Mouse (Mus musculus): ENCODE results near the gene Fam19a1. TPM values are rescaled to one million over a fixed set of nuclear protein-coding genes. Genes with fewer than 3 reads are reported as not detected.

The Fam19a1 gene
- total RNA-seq, 1 experiment from 2014 or later, result not detected

DNA sequence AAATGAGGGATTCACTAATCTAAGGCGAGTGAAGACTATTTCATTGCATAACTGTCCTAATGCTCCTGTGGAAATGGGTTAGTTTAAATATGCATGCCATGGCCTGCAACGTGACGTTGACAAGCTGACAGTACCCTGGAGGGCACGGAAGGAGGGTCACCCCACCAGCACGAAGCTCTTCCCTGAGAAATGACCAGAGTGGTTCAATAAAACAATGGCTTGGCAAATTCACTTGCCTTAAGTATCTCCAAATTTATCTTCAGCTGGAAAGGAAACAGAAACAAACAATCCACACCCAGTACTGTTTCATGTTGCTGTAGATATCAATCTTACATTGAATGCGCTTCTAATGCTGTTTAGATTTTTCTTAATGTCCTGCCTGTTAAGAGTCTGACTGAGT, 316.4 kb downstream of the Fam19a1 start:
- no peak for ATAC-seq (replicated peaks; ENCODE audit: low read depth, poor library complexity, severe bottlenecking)

DNA sequence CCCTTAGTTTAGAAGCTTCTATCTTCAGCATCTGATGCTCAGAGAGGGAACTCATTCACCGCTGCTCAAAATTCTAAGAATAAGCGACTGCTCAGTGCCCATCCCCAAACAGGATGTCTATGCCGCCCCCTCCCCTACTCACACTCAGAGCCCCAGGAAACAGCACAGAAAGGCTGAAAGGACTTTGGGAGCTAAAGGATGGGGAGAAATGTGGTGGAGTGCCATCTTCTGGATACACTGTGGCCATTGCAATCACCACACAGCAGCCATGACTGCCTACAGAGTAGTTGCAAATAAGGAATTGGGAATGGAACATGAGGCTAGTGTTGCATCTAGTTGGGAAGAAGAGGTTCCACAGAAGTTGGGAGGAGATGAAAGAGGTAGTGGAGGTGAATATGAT, 319.4 kb downstream of the Fam19a1 start:
- ATAC-seq (replicated peaks; ENCODE audit: low read depth, poor library complexity, severe bottlenecking), result no peak

DNA sequence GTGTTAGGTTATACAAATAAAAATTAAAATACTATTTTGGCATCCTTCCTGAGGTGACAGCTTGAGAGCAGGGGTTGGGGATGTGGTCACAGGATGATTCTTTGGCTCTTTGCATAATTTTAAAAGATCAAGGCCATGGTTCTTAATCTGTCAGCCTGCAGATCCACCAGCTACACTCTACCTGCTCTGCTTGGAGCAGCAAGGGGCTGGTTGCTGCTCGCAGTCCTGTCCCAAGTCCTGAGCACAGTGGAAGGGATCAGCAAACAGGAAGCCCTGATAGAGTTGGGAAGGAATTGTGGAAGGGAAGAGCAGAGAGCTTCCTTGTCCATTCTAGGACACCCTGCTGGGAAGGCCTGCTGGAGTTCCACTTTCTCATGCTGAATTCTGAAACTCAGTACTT, 320.9 kb downstream of the Fam19a1 start:
- no peak for ATAC-seq (replicated peaks; ENCODE audit: low read depth, poor library complexity, severe bottlenecking)

DNA sequence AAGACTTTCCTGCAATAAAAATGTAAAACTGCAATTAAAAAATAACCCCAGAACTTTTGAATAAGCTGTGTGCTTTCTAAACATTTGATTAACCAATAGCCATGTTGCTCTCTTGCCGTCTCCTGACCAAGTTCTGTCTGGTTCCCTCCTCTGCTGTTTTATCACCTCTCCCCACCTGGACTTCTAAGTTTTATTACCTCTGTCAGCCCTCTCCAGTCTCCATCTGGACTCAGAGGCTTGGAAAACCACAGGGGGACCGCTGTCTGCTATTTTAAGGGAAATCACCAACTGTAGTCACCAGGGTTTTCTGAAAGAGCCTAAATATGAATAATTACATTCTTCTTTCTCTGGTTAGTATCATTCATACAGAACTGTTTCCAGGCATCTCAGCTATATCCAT, 322.6 kb downstream of the Fam19a1 start:
- no peak for ATAC-seq (replicated peaks; ENCODE audit: low read depth, poor library complexity, severe bottlenecking)

DNA sequence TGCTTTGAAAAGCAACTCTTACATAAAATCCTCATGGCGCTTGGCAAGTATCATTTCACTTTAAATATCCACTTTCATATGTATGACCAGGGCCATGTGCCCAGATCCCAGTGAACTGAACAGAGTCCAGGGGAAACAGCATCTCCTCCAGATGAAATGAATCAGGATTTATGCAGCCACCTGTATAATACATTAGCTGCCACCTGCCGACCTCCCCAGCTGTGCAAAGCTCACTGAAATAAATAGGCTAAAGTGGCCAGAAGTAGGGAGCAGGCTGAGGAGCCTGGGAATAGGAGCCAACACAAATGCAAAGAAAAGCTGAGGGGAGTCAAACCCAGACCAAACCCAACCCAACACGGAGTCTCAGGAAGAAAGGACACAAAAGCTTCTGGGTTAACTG, 324.9 kb downstream of the Fam19a1 start:
- no peak for ATAC-seq (replicated peaks; ENCODE audit: low read depth, poor library complexity, severe bottlenecking)

DNA sequence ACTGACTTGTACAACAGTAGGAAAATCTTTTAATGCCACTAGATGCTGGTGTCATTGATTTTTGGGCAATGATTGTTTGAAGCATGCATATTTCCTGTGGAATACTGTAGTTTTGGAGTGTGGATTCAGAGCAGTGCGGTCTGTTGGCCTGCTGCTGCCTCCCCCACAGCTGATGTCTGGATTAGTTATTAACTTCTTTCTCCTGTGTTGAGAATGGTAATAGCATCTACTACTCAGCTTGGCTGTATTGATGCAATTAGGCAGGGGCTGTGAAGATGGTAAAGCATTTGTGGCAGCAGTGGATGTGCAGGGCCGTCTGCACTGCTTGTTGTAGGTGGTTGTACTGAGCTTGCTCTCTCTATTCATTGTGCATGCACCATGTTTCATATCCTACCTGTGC, 326.5 kb downstream of the Fam19a1 start:
- no peak for ATAC-seq (replicated peaks; ENCODE audit: low read depth, poor library complexity, severe bottlenecking)

DNA sequence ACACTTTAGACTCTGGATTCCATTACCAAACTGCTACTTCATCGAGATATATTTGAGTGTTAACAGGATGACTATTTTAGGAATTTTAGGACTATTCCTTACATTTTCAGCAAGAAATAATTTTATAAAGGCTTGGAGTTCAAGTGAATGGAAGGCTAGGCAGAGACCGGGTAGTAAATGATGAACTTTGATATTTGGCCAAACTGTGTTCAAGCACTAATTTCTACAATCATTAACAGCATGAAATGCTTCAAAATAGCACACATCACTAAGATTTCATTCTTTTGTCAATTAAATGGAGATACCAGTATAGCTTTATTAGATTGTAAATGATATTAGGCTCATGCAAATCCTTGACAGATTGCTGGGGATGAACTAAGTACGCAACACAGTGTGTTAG, 329.0 kb downstream of the Fam19a1 start:
- ATAC-seq (replicated peaks; ENCODE audit: low read depth, poor library complexity, severe bottlenecking), result no peak

DNA sequence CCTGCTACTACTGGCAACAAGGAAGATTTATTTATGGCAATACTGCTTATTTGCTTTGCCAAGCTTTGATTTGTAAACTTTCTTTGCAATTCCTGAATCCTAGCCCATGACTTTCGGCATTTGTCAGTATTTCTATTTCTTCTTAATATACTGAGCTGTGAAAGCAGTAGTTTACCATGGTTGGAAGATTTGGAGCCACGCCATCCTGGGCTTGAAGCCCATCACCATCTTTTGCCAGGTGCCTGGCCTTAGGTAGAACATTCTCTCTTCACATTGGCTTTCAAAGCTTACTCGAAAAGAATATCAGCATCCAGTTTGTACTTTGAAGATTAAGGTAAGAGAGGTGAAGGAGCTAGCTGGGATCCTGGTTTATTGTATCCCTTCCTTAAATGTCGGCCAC, 334.5 kb downstream of the Fam19a1 start:
- ATAC-seq (replicated peaks; ENCODE audit: low read depth, poor library complexity, severe bottlenecking), result no peak

DNA sequence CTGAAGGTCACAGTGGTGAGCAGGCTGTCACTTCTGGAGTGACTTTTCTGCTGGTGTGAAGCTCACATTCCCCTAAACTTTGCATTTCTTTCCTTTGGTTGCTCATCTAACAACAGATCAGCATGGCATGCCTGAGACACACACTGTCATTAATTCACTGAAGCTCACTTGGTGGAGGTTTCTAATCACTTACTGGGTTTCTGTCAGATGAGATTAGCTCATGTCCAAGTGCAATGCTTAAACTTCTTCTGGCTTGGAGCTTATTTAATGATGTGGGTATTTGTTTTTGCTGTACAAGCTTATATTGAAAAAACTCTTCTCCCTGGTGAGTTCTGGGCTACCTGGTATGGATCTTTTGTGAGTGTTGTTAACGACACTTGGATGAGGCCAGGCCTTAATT, 343.3 kb downstream of the Fam19a1 start:
- no peak for ATAC-seq (replicated peaks; ENCODE audit: low read depth, poor library complexity, severe bottlenecking)

DNA sequence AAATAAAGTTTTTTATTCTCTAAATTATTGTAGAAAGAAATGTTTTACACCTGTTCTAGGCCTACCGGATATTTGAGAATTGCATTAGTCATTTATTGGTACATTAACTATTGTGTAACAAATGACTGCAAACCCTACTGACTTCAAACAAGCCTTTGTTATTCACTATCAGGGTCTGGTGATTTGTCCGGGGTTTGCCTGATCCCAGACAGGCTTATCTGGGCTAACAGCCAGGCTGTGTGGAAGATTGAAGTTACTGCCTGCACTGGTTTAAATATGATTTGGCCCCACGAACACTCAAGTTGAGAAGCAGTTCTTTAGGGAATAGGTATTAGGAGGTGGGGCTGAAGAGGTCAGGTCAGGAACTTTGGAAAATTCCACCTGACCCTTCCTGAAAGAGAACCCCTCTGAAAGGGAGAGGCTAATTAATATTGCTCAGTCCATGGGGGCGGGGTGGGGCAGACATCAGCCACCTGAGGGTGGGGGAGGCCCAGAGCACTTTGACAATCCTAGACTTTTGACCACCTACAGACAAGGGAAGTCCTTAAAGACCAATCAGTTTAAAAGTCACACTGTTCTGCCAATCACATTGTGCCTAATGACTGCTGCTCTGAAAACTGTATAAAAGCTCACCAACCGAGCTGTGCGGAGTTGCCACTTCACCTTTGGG, 344.8 kb downstream of the Fam19a1 start:
- ATAC-seq (replicated peaks; ENCODE audit: low read depth, poor library complexity, severe bottlenecking), result no peak

DNA sequence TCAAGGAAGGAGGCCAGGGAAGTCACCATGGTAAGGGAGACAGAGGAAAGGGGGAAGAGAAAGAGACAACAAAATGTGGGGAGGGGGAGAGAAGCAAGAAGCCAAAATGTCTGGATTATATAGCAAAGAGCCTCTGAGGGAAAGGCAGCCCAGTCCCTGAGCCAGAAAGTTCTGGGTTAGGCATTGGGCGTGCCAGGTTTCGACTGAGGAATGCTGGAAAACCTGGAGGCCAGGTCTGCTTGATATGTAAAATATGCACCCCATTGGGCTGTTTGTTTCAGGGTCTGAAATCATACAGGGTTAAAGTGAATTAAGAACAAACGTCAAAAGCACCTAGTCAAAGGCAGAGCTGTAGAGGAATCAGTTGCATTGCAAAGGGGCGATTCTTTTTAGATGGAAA, 346.1 kb downstream of the Fam19a1 start:
- no peak for ATAC-seq (replicated peaks; ENCODE audit: low read depth, poor library complexity, severe bottlenecking)

DNA sequence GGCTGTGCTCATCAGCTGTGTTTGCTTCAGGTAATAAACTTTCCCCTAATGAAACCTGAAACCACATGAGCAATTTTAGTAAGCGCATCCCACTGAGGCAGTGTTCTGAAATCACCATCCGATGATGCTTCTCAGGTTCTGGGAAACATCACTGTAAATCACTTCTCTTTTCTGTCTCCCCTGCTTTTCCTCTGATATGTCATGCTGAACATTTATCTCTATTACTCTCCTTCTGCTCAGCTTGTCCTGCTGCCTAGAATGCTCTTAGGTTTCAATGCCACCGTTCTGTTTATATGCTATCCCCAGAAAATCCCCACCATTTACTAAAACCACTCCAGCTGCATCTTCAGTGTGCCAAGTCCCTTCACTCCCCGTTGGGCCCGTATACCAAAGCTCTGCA, 386.5 kb downstream of the Fam19a1 start:
- ATAC-seq (replicated peaks; ENCODE audit: low read depth, poor library complexity, severe bottlenecking), result no peak

DNA sequence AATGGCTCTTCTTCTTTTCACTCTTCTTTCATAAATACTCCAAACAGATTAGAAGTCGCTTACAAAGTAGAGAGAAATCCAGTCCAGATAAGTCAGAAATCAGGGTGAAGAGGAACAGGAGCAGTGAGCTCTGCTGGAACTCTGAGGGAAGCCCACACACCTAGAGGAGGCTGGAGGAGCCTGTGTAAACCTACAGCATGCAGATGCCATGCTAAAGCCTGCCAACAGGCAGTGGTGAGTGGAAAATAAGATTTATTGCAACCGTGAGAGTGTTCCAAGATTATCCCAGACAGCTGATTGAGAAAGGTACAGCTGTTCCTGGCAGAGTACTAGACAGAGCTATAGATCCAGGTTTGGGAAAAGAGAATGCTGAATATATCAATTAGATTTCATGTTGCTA, 428.6 kb downstream of the Fam19a1 start:
- ATAC-seq (replicated peaks; ENCODE audit: low read depth, poor library complexity, severe bottlenecking), result no peak

DNA sequence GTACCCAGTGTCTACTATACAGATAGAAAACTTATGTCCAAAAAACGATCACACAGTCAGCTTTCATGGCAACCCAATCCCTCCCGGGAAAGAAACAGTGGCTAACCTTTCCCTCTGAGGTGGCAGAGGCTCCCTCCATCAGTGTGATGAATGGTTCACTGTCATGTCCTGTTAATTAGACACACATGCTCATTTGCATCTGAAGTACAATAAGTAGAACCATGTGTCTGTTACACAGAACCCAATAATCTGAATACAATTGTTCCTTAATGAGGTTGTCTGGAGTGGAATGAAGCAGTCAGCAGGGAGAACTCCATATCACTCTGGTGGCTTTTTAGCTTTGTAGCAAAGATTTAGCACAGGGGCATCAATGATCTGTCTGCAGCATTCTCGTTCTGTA, 431.9 kb downstream of the Fam19a1 start:
- ATAC-seq (replicated peaks; ENCODE audit: low read depth, poor library complexity, severe bottlenecking), result no peak

DNA sequence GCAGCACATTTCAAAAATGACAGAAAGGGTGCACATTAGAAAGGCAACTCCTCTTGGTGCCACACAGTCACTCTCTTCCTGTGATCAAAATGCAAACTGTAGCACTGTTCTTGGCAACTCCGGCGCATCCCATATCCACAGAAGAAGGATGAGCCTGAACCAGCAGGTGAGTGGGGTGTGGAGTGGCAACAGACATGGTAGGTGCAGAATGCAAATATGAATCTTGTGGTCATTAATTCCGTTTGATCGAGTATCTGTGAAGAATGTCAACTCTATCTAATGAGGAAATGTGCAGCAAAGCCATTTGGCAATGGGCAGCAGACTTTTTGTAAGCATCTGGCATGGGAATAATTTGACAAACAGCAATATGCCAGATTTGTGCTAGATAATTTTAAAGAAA, 437.5 kb downstream of the Fam19a1 start:
- no peak for ATAC-seq (replicated peaks; ENCODE audit: low read depth, poor library complexity, severe bottlenecking)

DNA sequence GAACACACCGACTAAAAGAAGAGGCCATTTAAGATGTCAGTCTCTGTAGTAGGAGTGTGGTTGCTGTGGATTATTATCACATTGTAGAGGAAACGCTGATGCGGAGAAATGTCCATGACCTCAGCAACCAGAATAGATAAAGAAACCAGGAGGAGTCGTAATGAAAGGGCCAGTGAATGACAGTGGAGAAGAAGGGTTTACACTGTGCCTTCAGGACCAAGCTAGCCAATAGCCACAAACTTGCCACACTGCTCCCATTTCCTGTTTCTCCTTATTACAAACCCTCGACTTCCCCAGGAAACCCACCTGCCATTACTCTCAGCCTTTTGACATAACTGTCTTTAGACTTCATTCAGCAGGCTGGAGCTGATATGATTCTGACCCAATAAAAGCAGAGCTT, 465.7 kb downstream of the Fam19a1 start:
- ATAC-seq (replicated peaks; ENCODE audit: low read depth, poor library complexity, severe bottlenecking), result peak; percentile 85

DNA sequence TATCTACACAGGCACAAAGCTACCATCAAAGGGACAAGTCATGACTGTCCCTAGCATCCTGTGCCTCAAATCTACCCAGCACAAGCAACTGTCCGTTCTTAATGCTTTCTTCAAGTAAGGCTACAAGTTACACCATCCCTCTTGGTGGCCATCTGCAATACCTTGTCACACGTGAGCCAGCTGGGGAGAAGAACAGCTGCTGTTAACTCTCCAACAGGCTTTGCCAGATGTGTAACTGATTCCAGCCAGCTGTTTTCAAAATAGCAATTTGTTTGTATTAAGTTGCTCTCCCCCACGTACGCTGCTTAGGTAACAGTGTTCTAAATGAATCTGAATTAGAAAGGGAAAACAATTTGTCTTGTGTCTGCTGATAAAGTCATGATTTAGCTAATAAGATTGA, 467.8 kb downstream of the Fam19a1 start:
- no peak for ATAC-seq (replicated peaks; ENCODE audit: low read depth, poor library complexity, severe bottlenecking)

DNA sequence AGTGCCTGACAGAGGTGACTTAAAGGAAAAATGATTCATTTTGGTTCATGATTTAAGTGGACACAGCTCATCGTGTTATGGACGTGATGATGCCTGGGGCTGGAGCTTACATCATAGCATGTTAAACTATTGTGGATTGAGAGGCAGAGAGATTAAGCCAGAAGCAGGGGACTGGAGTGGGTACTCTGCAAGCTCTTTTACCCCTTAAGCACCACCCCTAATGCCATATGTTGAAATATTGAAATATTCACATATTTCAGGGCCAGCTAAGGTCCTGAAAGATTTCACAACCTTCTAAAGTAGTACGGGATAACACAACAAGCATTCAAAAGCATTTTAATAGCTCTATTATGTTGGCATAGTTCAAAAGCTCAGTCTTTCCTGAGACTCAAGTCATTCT, 468.2 kb downstream of the Fam19a1 start:
- ATAC-seq (replicated peaks; ENCODE audit: low read depth, poor library complexity, severe bottlenecking), result no peak

DNA sequence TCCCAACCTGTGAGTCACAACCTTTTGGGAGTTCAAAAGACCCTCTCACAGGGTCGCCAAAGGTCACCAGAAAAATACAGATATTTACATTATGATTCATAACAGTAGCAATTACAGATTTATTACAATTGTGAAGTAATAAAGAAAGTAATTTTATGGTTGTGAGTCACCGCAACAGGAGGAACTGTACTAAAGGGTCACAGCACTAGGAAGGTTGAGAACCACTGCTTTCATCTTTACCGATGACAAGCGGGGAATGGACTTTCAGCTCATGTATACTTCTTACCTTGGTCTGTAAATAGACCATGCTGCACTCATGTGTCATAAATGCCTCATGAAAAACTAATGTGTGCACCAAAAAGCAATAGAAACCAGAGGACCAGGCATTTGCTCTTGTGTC, 474.5 kb downstream of the Fam19a1 start:
- ATAC-seq (replicated peaks; ENCODE audit: low read depth, poor library complexity, severe bottlenecking), result no peak

DNA sequence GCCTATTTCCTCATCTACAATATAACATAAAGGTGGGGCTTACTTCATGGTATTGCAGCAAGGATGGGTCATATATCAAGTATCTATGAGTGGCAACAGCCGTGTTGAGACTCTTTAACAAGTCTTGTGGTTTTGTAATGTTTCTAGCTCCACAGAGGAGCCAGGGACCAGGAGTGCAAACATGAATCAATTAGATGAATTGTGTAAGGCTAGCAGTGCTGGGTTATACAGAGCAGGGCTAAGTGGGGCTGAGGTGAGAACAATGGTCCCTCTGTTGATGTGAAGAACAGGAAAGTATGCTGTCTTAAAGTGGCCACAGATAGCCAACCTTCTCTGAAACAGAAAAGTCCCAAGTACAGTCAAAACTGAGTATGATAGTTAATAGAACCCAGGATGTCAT, 480.1 kb downstream of the Fam19a1 start:
- no peak for ATAC-seq (replicated peaks; ENCODE audit: low read depth, poor library complexity, severe bottlenecking)

DNA sequence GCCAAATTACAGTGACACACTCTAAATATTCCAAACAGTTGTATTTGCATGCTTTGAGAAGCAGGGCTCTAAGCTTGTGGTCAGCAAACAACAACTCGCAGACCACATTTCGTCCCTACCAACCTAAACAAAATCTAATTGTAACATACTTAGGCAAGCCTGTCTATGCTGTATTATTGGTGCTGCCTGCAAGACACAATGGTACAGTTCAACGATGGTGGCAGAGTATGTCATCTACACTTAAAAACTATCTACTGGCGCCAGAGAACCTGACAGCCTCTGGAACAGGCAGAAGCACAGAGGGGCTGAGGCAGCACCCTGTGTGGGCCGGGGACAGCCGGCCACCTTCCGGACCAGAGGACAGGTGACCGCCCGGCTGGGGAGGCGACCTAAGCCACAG, 482.2 kb downstream of the Fam19a1 start:
- ATAC-seq (replicated peaks; ENCODE audit: low read depth, poor library complexity, severe bottlenecking), result no peak

DNA sequence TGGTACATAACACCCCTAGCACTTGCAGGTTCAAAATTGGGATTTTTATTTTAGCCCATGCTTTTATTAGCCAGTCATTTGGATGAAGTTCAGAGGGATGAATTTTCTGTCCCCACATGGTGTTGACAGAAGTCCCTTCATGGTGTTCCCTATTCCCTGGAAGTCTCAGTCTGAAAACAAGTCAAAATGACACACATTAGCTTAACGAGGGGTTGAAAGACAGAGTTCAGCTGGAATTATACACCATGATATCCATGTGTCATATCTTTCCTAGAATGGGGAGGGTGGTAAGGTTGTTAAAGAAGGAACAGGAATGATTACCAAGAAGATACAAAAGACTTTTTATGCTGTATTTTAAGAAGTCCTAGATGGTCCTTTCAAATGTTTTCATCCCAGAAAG, 511.2 kb downstream of the Fam19a1 start:
- ATAC-seq (replicated peaks; ENCODE audit: low read depth, poor library complexity, severe bottlenecking), result no peak

DNA sequence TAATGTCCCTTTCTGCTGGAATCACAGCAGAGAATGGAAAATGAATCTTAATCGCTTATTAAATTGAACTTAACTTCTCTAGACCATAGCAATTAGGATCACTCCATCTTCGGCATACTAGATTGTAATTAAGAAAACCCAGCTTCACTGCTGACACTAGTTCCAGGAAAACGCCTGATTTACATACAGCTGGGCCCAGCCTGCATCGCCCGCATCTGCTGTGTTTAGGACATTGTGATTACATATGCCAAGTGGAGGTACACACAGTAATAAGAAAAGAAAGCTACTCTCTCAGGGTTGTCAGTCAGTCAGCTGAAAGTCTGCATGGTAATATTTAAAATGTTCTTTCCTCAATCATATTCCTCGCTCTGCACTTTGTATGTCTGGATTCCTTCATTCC, 518.6 kb downstream of the Fam19a1 start:
- ATAC-seq (replicated peaks; ENCODE audit: low read depth, poor library complexity, severe bottlenecking), result no peak
